In the genomic region with DNA sequence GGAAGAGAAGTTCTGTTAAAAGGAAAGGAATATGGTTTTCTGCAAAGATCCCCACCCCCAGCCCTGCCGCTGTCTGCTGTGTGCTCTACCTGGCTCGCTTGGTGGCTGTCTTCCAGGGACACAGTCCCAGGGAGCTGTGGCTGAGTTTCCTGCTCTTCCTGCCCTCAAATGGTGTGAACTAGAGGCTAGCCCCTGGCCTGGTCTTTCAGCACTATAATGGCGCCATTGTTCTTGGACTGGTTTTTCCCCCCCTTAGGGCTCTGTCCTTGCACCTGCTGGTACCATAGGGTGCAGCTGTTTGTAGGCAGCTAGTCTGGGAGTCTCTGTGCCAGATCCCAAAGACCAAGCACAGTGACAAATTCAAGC, we compare ENCODE assay signal across 12 mouse cellular contexts. TPM values are rescaled to one million over a fixed set of nuclear protein-coding genes. Genes with fewer than 3 reads are reported as not detected.
DNase-seq lines count a peak whose midpoint lies in the region; ATAC-seq and TF ChIP-seq lines count a peak whose summit lies in the region.
"Had no signal": no experiment of that assay in that cellular context is flagged by ENCODE, and none has a peak within 500 bp of the region (broad histone marks: within the 10 kb centered on the region; RNA-seq: fewer than 3 reads in every experiment).

No protein-coding gene starts in this region.

- ATAC-seq in intestine, embryonic 15.5 days, result peak; percentile 16; the same call in 1 of the 2 replicates
- ATAC-seq: Patski had no signal

- 0 out of 2 replicates have a peak overlapping the region, but pooled peaks have one; percentile 11 for H3K27ac ChIP-seq in intestine, embryonic 15.5 days
- H3K27ac ChIP-seq in olfactory bulb, adult 2 months (ENCODE audit: insufficient read depth, low read depth, low read length), result peak overlapping the region; percentile 81
- H3K27ac ChIP-seq: liver, embryonic 14.5 days had no signal

- no peak overlapping the region for H3K4me2 ChIP-seq in intestine, embryonic 15.5 days (replicated peaks)
- H3K4me2 ChIP-seq: embryonic facial prominence, embryonic 13.5 days had no signal

- H3K9me3 ChIP-seq in intestine, embryonic 15.5 days, result no peaks in the 10 kb centered on the region
- H3K9me3 ChIP-seq: embryonic facial prominence, embryonic 13.5 days had no signal

- peak; percentile 26 to 52 for DNase-seq in cerebellum, postnatal 25 days
- DNase-seq in cerebellum, postnatal 14 days, result no peak
- DNase-seq in right cerebral cortex, adult 18-20 months, result peak; percentile 34
- no peak for DNase-seq in right cerebral cortex, postnatal 14 days
- DNase-seq in spleen, adult 18-20 months, result no peak
- no peak for DNase-seq in kidney, postnatal 14 days
- DNase-seq: heart, adult 2 months had no signal

- peaks cover 17% of the 10 kb centered on the region for H3K4me1 ChIP-seq in intestine, embryonic 15.5 days (replicated peaks)
- peaks cover 25% of the 10 kb centered on the region for H3K4me1 ChIP-seq in olfactory bulb, adult 2 months (ENCODE audit: control insufficient read depth, insufficient read depth, low read length)

- H3K27me3 ChIP-seq in intestine, embryonic 15.5 days (replicated peaks), result no peaks in the 10 kb centered on the region
- H3K27me3 ChIP-seq: embryonic facial prominence, embryonic 13.5 days; Patski had no signal

- no peak for TF ChIP-seq POLR2A in olfactory bulb, adult 2 months (IDR thresholded peaks at IDR 0.05; ENCODE audit: insufficient read depth, low read depth, low read length)

- no peak overlapping the region for H3K9ac ChIP-seq in intestine, embryonic 15.5 days
- H3K9ac ChIP-seq: embryonic facial prominence, embryonic 13.5 days; liver, embryonic 14.5 days had no signal

- H3K4me3 ChIP-seq in intestine, embryonic 15.5 days (replicated peaks), result no peak overlapping the region
- H3K4me3 ChIP-seq in olfactory bulb, adult 2 months (ENCODE audit: insufficient read depth, low read depth, low read length), result no peak overlapping the region
- H3K4me3 ChIP-seq: embryonic facial prominence, embryonic 13.5 days; heart, adult 2 months had no signal

- no peaks in the 10 kb centered on the region for H3K36me3 ChIP-seq in intestine, embryonic 15.5 days

- WGBS in intestine, embryonic 15.5 days, result 62% methylated on average over 3 of the region's 3 CpGs
- WGBS in olfactory bulb, adult 2 months, result 45% methylated on average over 3 of the region's 3 CpGs

- no peak for TF ChIP-seq CTCF in olfactory bulb, adult 2 months (IDR thresholded peaks at IDR 0.05; ENCODE audit: insufficient read depth, low read depth, low read length)

RNA-seq across cellular contexts. Expression of a gene that starts 50.9 kb away (rescaled TPM):
- polyA plus RNA-seq in intestine, embryonic 15.5 days (2015; fragmentation: Nextera tagmentation; extraction: Ambion mirVana), result 6.5 and 7.4 TPM in 2 replicates
- polyA plus RNA-seq in olfactory bulb, adult 2 months (2012; ENCODE audit: insufficient read depth, insufficient read length, low replicate concordance, missing spikeins), result not detected in 2 replicates

Comparison
In these comparisons a context has a peak if more than half of its experiments do, and no peak if none do; other contexts are left out.
1. DNase-seq: peak in cerebellum, postnatal 25 days (2 of 2) and right cerebral cortex, adult 18-20 months (single experiment); none in cerebellum, postnatal 14 days (0 of 2), right cerebral cortex, postnatal 14 days (single experiment), spleen, adult 18-20 months (0 of 2) and kidney, postnatal 14 days (single experiment).